Mouse (Mus musculus) CH12F3 (cell line): ENCODE results near the gene Aldh16a1.

ENCODE experiments used
- in situ Hi-C: fragments of 300-500 bp; cut with MboI; formaldehyde crosslinking; loops from 2 replicates; pipeline ENCODE4 v1.14.3; 2020; ENCODE audit warnings: low sequenced_read_pairs

Aldh16a1 gene

DNA sequence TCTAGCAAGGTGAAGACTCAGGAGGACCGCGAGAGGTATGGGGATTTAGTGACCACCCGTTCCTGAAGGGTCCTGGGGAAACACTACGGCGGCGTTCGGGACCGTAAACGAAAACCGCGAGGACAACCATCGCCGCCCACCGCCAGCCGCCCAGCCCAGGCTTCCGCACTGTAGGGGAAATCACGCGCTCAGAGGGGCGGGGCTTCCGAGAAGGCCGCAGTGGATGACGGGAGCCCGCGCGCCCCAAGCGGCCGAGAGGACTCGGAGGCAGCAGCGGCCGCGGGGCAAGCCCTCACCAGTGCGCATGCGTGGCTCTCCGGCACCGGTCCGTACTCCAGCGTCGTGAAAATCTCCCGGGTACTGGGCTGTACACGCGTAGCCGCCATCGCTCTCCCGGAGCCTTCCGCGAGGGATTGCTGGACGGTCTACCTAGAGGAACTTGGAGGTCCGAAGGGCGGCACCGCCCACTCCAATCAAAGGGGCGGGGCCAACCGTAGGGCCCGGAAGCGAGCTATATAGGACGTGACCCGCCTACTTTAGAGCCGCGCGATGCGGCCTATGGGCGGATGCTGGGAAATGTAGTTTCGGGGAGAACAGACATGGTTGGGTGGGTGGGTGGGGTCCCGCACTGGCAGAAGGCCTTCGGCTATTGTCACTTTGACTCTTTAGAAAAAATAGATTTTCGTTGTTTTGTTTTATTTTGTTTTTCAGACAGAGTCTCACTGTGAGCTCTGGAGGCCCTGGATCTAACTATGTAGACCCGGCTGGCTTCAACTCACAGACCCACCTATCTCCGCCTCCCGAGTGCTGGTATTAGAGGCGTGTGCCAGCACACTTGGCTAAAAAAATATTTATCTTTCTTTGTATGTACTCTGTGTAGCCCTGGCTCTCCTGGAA, at the start of gene Aldh16a1, which contains the start of gene Pih1d1:
Gene Aldh16a1, minus strand, starts transcription at position 489 of the 897 bp plus-strand sequence.
Gene Pih1d1, plus strand, starts transcription at position 208 of the 897 bp plus-strand sequence.
- in situ Hi-C loops, result no loop called here

DNA sequence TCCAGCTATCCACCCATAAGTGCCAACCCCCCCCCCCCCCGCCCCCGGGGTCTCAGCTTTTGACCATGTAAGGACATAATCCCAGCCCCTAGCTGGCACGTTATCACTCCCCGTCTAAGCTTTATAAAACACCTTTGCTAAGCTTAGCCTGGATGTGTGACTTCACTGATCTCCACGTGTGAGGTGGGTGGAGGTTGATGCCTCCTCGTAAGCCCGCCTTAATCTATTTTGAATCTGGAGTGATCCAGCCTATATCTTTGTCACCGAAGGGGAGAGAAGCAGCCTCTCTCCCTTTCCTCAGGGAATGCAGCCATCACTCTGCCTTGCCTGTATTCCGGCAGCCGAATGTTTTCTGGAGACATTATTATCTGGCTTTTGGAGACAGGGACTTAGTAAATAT, 48.3 kb upstream of the Aldh16a1 start:
- in situ Hi-C loops, result no loop called here

DNA sequence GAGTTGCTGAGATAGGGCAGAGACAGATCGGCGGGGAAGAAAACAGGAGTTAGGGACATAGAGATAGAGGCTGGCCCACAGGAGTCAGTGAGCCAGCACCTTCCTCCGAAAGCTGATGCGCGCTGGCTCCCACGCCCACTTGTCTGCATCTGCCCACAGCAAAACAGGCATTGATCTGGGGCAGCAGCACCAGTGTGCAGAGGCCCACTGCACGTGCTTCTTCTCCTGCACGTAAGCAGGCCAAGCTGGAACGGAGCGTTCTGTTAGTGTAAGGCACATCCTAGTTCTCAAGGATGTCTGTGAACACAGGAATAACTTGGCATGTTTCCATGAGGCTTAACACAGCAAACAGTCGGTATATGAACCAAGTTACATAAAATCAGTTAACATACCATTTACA, 44.6 kb upstream of the Aldh16a1 start:
- in situ Hi-C loops, result no loop called here

DNA sequence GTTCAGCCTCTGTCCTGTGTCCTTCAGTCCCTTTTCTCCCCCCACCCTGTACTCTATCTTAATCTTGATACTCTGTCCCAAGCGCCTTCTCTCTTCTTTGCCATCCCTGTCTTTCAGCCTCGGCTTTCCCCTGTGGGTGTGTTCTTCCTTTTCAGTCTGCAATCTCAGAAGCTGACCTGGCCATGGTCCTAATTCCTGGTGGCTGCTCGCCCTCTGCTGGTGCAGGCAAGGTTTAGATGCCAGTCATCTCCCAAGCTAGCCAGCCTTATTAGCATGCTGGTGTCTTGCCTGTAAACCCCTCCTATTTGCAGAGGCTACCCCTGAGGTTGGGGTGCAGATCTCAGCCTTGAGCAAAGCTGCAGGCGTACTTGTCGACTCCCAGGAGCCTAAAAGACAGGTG, 44.1 kb upstream of the Aldh16a1 start:
- in situ Hi-C loops, result no loop called here

DNA sequence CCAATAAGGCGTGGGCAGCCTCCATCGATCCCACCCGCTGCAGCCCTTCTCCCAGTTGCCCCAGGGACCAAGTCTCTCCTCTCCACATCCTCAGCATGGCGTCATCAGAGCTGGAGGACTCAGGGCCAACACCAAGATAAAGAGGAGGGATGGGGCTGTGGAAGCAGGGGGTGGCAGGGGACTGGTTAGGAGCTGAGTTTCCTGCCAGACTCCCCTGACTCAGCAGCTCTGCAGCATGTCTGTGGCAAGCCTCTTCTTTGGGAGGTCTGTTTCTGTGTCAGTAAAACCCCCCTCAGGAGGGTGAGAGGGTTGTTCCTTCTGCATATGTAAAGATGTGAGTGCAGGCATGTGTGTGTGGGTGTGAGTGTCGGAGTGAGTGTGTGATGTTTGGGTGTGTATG, 42.6 kb upstream of the Aldh16a1 start:
- in situ Hi-C loops, result no loop called here

DNA sequence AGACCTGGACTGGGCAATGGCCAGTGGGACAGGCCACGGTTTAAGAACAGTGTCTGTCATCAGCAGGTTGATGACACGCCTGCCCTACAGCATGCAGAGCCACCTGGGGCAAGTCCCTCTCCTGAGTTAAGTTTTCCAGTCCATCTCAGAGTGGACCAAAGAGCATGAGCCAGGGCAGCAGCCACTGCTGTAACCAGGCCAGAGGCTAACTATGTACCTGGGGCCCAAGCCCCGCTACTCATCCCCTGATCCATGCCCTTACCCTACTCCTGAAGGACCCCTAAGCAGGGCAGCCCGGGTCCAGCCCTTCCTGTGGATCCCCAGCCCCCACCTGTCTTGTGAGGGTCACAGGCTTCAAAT, 41.8 kb upstream of the Aldh16a1 start:
- in situ Hi-C loops, result no loop called here

DNA sequence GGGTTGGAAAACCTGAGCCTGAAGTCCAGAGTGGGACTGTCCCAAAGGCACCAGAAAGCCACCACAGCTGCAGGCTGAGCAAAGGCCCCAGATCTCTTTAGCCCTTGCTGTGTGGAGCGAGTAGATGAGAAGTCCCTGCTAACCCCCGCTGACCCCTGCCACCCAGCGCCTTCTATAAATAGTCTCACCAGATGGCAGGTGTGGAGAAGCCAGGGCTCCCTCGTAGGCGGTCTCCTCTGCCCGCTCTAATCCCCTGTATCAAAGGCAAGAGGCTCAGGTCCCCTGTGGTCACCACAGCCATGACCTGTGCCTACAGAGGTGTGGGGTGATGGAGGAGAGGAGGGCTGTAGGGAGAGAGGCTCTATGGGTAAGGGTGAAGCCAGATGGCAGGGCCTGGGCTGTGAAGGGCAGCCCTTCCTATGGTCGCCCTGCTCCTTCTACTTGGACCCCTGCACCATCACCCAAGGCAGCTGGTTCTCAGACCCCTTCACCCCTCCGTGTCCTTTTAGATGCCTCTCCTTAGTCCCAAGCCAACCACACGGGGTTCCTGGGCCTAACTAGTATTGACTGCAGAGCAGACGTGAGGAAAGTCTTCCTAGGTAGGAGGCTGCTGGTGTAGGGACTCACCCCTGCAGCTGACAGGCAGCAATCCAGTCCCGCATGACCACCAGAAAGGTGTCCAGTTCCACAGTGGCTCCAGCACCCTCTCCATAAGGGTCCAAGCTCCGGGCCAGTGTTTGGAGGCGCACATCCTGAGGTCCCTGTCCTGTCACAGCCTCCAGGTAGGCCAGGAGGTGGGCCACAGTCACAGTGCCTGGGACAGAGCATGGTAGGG, 41.2 kb upstream of the Aldh16a1 start:
- in situ Hi-C loops, result no loop called here

DNA sequence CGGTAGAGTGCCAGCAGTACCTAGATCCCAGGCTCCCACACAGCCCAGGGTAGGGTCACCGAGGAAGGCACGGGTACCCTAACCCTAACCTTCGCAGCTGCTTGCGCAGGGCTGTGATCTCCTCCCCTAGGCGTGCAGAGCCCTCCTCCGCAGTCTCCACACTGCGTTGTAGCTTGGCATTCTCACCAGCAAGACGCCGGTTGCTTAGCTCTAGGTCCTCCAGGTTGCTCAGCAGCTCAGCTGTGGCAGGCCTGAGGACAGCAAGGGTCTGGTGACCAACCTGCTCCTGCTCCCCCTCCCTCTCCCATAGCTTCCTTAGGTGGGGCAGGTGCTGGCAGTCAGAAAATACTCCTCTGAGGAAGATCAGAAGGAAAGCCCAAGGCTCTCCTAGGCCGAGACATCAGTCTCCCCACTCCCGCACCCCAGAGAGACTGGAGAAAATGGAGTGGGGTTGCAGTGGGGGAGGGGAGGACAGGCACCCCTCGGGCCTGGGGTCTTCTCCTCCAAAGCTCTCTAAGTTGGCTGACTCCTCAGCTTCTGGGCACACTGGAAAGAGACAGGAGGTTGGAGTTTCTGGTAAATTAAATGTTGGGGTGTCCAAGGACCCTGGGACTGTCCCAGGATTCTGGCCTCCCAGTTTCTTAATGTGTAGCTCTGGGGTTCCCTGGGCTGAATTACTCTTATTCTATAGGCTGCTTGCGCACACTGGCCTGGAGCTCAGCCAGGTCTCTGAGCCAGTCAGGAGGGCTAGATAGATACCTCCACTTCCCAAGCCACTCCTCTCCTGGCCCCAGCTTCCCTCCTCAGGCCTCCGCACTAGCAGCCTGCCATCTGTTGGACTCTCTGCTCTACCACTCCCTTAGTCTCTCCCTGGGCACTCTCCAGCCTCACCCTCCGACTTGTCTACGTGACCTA, 39.7 kb upstream of the Aldh16a1 start:
- in situ Hi-C loops, result loop anchor here (5.0 kb wide), 1 partner anchor 37 kb away; no protein-coding TSS in a partner anchor

DNA sequence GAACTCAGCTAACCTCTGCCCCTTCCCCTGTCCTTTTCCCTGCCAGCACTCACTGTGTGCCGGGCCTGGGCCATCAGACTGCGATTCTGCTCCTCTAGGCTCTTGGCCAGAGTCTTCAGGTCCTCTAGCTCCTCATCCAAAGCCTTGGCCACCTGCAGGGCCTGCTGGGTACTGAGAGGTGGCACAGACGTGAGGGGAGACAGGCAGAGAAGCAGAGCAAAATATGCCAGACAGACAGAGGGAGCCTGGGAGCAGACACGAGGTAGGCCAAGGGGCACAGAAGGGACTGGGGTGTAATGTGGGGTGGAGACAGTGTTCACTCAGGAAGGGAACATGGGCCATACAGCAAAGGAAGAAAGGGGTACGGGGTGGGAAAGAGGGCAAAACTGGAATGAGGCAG, 39.0 kb upstream of the Aldh16a1 start:
- in situ Hi-C loops, result loop anchor here (5.0 kb wide), 1 partner anchor 36 kb away; no protein-coding TSS in a partner anchor

DNA sequence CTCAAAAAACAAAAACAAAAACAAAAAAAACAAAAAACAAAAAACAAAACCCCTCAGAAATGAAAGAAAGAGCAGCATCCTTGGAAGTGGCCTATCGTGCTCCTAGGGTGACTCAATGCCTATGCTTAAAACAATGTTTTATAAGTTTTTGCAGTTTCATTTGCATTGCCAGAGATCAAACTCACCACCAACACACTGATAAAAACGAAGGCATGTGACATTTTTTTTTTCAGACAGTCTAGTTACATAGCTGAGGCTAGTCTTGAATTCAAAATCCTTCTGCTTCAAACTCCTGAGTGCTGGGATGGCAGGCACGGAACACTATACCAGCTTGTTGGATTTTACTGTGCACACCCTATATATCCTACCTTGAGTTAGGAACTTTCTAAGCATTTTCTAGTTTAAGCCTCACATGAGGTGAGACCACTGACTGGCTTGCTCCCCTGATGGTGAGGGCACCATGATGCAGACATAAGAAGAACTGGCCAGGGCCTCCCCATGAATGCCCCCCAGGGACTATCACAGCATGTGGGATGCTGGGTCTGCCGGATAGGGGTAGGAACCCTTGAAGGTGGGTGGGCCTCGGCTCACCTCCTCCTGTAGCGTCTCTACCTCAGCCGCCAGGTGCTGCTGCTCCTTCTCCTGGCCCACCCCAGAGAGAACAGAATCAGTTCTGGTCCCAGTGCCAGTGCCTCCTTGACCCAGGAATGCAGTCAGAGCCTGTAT, 38.4 kb upstream of the Aldh16a1 start:
- in situ Hi-C loops, result loop anchor here (5.0 kb wide), 1 partner anchor 35 kb away; no protein-coding TSS in a partner anchor

DNA sequence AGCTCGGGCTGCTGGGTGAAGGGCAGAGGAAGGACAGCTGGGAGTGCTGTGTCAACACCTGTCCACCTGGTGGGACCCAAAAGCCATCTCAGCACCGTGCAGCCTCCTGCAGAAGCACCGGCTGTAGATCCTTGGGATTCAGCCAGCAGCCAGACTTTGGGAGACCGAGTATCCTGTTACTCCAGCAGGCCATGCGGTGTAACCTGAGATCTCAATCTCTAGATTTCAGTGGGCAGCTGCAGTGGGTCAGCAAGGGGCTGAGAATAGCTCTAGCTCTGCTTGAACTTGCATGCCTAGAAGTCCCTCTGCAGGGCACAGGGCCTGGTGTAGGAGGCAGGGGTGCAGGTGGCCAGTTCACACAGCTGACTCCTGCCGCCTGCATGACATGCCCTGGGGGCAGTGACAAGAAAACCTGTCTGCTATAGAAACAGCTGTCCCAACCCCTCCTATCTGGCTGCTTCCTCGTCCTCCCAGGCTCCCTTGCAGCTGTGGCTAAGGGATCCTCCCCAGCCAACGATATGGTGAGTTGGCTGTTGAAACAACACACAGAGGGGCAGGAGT, 37.5 kb upstream of the Aldh16a1 start:
- in situ Hi-C loops, result loop anchor here (5.0 kb wide), 1 partner anchor 35 kb away; no protein-coding TSS in a partner anchor

DNA sequence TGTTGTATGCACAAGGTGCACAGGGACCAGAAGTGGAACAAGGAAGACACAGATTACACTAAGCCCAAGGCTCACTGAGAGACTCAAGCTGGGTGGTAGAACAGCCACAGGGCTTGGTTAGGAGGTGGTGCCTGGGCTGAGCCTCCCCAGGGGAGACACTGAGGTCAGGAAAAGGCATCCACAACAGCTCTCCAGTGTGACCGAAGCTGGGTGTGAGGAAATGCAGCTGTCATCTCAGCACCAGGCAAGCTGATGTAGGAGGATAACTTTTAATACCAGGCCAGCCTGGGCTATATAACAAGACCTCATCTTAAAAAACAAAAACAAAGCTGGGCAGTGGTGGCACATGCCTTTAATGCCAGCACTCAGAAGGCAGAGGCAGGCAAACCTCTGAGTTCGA, 36.8 kb upstream of the Aldh16a1 start:
- in situ Hi-C loops, result loop anchor here (5.0 kb wide), 1 partner anchor 34 kb away; no protein-coding TSS in a partner anchor

DNA sequence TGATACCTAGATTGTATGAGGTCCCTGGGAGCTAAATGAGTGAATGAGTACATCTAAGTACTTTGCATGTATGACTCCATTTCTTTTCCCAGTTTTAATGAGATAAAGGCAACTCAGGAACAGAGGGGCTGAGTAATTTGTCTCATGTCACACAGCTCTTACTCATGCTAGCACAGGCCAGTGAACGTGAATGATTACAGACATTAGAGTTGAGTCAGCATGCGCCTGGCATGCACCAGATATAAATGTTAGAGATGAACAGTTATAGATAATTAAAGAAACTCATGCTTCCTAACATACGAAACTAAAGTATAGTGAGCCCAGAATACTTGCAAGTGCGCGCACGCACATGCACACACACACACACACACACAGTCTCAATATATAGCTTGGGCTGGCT, 35.8 kb upstream of the Aldh16a1 start:
- in situ Hi-C loops, result loop anchor here (5.0 kb wide), 1 partner anchor 33 kb away; no protein-coding TSS in a partner anchor

DNA sequence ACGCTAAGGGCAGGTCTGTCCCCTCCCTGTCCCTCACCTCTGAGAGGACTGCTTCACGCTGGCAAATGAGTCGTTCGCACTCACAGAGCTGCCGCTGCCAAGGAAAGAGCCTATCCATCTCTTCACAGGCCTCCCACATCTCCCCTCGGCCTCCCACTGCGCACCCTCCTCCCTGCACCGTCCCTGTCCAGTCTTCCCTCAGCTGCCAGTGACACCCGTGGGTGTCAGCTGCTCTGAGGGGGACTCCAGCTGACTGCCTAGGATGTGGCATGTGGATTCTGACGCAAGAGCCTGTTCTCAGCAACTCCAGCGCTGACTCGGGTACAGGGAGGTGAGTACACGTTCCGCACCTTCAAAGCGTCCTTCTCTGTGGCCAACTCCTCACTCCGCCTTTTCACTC, 35.2 kb upstream of the Aldh16a1 start:
- in situ Hi-C loops, result no loop called here

DNA sequence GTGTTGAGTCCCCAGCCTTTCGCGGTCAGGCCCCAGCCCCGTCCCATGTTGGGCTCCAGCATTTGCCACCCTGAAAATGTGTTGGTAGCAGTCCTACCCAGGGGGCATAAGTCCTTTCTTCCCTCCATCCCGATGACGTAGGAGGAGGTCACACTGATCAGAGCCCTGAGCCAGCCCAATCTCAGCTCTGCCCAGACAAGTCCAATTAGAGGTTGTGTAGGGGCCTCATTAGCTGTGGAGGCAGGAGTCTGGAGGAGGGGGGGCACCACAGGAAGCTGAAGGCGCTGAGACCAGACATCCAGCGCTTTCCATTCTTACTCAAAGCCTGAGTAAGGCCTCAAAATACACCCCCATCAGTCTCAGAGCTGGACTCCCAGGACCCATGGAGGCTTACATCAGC, 31.5 kb upstream of the Aldh16a1 start:
- in situ Hi-C loops, result no loop called here

DNA sequence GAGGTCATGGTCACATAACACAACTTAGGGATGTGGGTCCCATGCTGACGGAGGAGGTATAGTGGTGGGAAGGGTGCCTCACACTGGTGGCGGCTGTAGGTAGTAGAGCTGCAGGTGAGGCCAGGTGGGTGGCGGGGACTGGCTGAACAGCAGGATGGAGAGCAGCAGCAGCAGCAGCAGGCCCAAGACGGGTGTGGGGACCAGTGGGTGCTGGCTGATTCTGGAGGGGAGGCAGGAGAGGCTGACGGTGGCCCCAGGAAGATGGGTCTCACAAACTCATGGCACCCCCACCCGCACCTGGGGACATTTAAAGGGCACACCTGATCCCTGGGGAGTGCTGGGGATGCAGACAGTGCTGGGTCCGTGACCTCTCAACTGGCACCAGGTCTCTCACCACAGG, 29.3 kb upstream of the Aldh16a1 start:
- in situ Hi-C loops, result no loop called here

DNA sequence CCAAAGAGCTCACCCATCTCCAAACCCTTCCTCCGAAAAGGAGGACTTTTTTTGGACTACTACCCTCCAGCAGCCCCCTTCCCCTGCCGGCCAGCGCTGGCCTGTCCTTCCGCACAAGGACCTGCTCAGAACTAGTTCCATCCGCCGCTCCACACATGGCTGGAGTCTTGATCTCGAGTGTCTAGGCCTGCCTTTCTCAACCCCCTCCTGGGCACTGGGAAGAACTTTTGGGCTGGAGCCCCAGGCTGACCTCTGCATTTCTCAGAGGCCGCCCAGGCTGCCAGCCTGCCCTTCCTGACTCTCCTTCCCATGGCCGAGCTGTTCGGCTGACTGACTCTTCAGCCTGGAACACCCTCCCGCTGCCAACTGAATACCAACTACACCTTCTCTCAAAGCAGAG, 28.2 kb upstream of the Aldh16a1 start:
- in situ Hi-C loops, result no loop called here

DNA sequence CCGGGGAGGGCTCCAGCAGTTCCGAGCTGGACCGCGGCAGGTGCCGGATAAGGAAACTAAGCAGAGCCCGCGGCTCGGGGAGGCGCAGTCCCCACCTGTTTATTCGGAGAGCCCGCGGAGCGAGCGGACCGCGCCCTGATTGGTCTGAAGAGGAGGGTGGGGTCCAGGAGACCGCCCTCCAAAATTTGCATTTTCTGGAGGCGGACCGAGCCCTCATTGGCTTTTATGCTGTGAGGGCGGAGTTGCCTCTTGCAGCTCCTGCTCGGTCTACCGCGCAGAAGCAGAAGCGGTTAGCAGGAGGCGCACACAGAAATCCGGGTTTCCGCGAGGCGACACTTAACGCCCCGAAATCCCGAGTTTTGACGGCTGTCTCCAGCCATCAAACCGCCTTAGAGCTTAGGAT, 27.8 kb upstream of the Aldh16a1 start:
- in situ Hi-C loops, result no loop called here

DNA sequence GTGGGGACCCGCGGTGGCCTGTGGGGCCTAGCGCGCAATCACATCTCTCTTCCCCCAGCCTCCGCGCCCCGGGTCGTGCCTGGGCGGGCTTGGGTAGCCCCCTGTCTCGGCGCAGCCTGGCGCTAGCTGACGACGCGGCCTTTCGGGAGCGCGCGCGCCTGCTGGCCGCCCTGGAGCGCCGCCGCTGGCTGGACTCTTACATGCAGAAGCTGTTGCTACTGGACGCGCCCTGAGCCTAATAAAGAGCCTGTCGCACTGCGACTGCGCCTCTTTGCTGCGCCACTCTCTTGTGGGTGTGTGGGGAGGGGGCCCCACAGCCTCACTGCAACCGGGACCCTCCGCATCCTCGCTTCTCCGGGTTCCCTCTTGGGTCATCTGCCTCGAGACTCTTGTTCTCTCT, 27.2 kb upstream of the Aldh16a1 start:
- in situ Hi-C loops, result no loop called here
